Mouse (Mus musculus): ENCODE data around the gene Drd3. TPM values are rescaled to one million over a fixed set of nuclear protein-coding genes. Genes with fewer than 3 reads are reported as not detected.

The Drd3 gene
- total RNA-seq, 2 experiments from 2014 or later: 2.6 TPM; not detected in 1

DNA sequence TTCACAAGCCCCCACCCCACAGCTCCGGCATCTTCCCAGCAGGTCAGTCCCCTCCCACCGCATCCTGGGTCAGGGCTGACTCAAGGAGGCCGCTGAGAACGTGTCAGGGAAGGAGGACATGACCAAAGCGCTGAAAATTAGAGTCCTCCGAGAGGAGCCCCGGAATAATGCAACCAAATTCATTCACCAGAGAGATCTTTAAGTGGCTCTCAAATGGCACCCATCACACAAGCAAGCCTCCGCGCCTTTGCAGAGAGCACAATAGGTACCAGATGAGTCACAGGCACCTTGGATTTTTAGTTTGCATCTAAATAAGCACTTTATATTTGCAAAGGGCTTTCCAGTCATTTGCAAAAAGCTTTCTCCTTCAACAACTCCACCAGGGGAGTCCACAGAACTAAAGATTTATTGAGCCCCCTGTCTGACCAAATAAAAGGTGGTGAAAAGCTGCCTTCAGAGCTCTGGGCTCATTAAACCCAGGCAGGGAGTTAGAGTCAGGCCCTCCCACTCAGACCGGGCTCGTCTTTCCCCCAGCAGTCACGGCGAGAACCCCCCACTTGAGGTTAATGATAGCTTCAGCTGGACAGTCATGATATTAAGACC lies 46.4 kb downstream of the Drd3 start:
- intact Hi-C loops (cut with DNase I): loop anchor here (10.0 kb wide), 2 partner anchors 175 to 265 kb away; no protein-coding TSS in a partner anchor
- DNase-seq (ENCODE audit: low spot score in 2 of 2): no peak

GRCm38 (mm10) chr16:43801137-43801536 lies 47.3 kb downstream of the Drd3 start:
- no peak for DNase-seq (ENCODE audit: low spot score in 2 of 2)
- intact Hi-C loops (cut with DNase I): loop anchor here (10.0 kb wide), 2 partner anchors 176 to 266 kb away; no protein-coding TSS in a partner anchor

- DNase-seq (ENCODE audit: low spot score in 2 of 2): peak; percentile 56 to 57
- intact Hi-C loops (cut with DNase I): loop anchor here (10.0 kb wide), 2 partner anchors 177 to 267 kb away; no protein-coding TSS in a partner anchor
Measured at GRCm38 (mm10) chr16:43801791-43802307, 48.0 kb downstream of the Drd3 start.

GRCm38 (mm10) chr16:43802466-43802865 lies 48.6 kb downstream of the Drd3 start:
- intact Hi-C loops (cut with DNase I): loop anchor here (10.0 kb wide), 2 partner anchors 178 to 268 kb away; no protein-coding TSS in a partner anchor
- DNase-seq (ENCODE audit: low spot score in 2 of 2): no peak

DNA sequence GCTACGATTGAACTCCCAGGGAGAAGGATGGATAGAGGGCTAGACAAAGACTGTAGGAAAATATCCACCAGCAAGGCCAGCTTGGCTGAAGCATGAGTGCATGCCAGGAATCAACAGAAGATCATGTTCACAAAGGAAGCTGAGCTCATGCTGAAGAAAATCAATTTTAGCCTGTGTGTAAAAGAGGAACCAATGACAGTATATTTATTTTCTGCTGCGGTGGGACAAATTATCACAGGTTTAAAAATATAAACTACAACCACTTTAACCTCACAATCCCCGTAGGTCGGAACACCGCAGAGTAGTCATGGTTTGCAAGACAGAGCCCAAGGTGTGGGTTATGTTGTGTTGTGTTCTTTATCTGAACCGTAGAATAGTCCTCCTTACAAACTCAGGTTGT lies 50.5 kb downstream of the Drd3 start:
- intact Hi-C loops (cut with DNase I): loop anchor here (10.0 kb wide), 2 partner anchors 180 to 270 kb away; no protein-coding TSS in a partner anchor
- DNase-seq (ENCODE audit: low spot score in 2 of 2): no peak

- DNase-seq (ENCODE audit: low spot score in 2 of 2): no peak
- intact Hi-C loops (cut with DNase I): loop anchor here (10.0 kb wide), 2 partner anchors 182 to 272 kb away; no protein-coding TSS in a partner anchor
Measured at GRCm38 (mm10) chr16:43807048-43807447, 53.2 kb downstream of the Drd3 start.

- intact Hi-C loops (cut with DNase I): loop anchor here (10.0 kb wide), 2 partner anchors 185 to 275 kb away; no protein-coding TSS in a partner anchor
- no peak for DNase-seq (ENCODE audit: low spot score in 2 of 2)
Measured at GRCm38 (mm10) chr16:43809429-43809828, 55.6 kb downstream of the Drd3 start.

DNA sequence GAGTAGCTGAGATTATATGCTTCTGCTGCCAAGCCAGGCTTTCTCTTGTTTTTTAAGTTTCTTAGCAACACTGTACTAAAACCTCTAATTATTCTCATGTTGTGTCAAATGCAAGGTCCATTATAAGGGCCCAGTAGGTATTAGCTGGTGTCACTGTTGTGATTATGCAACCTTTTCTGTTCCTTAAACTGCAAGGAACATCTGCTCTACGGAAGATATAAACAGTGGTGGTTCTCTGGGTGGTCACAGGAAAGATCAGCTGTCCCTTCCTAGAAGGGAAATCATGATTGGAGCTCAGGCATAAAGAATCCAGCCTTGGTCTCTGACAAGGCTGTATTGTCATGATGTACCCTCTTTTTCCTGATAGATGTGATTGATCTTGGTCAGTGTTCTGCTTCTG lies 57.6 kb downstream of the Drd3 start:
- no peak for DNase-seq (ENCODE audit: low spot score in 2 of 2)
- intact Hi-C loops (cut with DNase I): no loop called here

- DNase-seq (ENCODE audit: low spot score in 2 of 2): no peak
Measured at GRCm38 (mm10) chr16:43814644-43815043, 60.8 kb downstream of the Drd3 start.

GRCm38 (mm10) chr16:43816321-43816720 lies 62.5 kb downstream of the Drd3 start:
- DNase-seq (ENCODE audit: low spot score in 2 of 2): no peak
- intact Hi-C loops (cut with DNase I): no loop called here

More at GRCm38 (mm10) chr16:43814644-43815043, 60.8 kb downstream of the Drd3 start:
- intact Hi-C loops (cut with DNase I): no loop called here

- intact Hi-C loops (cut with DNase I): no loop called here
- DNase-seq (ENCODE audit: low spot score in 2 of 2): no peak
Measured at GRCm38 (mm10) chr16:43818404-43818803, 64.6 kb downstream of the Drd3 start.

DNA sequence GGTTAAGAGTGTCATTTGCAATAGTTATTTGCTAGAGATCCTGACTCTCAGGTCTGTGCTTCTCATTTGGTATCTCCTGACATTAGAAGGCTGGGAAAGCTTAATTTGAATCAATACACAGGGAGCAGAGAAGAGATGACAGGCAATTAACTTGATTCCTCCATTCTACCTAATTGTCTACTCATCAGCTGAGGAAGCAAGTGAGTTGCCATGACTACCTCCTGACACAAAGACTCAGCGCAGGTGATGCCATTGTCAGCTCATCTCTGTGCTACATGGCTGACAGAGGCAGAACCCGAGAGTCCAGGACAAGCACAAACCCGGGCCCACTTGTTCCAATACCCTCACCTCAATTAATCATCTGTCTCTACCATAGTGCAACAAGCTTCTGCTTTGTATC lies 73.7 kb downstream of the Drd3 start:
- DNase-seq (ENCODE audit: low spot score in 2 of 2): no peak
- intact Hi-C loops (cut with DNase I): no loop called here

GRCm38 (mm10) chr16:43831957-43832356 lies 78.1 kb downstream of the Drd3 start:
- no peak for DNase-seq (ENCODE audit: low spot score in 2 of 2)
- intact Hi-C loops (cut with DNase I): no loop called here

DNA sequence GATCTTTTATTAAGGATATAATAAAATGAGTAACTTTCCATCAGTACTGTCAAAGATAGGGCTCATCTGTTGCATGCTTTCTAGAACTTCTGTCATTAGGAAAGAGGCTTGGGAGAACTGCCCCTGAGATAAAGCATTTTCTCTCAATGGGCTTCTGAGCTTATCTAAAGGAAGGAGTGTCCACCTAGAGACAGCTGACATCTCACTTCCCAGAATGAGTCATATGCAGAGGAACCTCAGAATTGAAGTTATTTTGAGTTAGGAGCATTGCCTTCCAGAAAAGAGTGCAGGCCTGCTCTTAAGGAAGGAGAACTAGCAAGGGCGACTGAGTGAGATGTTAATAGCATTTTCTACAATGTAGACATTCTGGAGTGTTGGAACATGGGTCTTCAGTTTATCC lies 87.4 kb downstream of the Drd3 start:
- DNase-seq (ENCODE audit: low spot score in 2 of 2): no peak
- intact Hi-C loops (cut with DNase I): no loop called here

DNA sequence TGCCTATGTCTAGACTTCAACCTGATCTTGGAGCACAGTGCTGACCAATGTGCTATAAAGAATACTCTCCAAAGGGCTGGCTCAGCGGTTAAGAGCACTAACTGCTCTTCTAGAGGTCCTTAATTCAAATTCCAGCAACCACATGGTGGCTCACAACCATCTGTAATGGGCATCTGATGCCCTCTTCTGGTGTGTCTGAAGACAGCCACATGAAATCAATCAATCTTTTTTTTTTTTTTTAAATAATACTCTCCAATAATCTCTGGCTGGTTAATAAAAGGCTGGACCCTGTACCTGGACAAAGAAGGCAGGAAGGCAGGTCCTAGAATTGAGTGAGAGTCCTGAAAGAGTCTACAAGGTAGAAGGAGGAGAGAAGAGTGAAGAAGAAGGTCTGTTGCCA lies 96.0 kb downstream of the Drd3 start:
- DNase-seq (ENCODE audit: low spot score in 2 of 2): no peak
- intact Hi-C loops (cut with DNase I): no loop called here

DNA sequence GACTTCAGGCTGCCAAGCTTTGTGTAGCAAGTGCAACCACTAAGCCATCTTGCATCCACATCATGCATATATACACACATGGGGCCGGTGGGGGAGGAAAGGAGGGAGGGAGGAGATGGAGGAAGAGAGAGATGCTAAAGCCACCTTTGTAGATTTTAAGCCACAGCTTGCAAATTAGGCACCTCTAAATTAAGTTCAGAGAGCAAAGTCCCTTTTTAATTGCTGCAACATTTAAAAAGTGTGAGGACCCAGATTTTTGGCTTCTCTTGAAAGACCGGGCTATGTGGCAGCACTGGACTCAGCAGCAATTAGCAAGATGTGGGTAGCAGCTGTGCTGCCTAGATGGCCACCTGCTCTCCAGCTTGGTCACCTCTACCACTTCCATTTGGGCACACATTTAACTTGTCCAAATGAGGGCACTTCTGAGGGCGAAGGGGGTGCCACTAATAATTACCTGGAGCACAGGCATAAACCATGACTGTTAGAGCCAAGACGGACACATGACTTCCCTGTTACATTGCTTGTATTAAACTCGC lies 105.2 kb downstream of the Drd3 start:
- no peak for DNase-seq (ENCODE audit: low spot score in 2 of 2)
- intact Hi-C loops (cut with DNase I): no loop called here

DNA sequence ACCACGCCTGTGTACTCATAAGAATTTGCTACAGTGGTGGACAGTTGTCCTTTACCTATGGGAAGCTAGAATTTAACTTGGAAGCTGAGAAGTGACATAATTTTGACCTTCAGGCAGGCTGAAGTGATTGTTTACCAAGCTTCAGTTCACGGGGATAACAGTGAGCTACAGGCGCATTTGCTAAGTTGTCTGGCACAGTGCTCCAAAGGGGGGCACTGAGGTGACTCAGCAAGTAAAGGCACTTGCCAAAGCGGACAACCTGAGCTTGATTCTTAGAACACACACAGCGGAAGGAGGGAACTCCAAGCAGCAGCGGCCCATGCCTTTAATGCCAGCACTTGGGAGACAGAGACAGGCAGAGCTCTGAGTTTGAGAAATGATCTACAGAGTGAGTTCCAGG lies 106.8 kb downstream of the Drd3 start:
- intact Hi-C loops (cut with DNase I): no loop called here
- DNase-seq (ENCODE audit: low spot score in 2 of 2): no peak

DNA sequence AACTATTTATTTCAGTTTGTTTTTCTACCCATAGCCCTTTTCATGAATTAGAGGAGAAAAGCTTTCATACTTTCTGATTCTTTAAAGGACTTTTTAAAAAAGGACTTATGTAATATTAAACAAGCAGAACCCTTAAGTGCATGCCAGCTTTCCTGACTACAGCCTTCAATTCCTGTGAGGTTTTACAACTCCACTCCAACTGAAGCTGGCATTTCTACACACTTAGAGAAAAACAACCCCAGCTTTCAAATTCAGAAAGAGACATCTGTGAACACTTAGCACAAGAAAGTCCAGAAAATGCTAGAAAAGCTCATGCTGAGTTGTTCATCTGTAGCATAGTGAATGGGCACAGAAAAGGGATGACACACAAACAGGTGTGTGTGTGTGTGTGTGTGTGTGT lies 116.0 kb downstream of the Drd3 start:
- no peak for DNase-seq (ENCODE audit: low spot score in 2 of 2)
- intact Hi-C loops (cut with DNase I): no loop called here

DNA sequence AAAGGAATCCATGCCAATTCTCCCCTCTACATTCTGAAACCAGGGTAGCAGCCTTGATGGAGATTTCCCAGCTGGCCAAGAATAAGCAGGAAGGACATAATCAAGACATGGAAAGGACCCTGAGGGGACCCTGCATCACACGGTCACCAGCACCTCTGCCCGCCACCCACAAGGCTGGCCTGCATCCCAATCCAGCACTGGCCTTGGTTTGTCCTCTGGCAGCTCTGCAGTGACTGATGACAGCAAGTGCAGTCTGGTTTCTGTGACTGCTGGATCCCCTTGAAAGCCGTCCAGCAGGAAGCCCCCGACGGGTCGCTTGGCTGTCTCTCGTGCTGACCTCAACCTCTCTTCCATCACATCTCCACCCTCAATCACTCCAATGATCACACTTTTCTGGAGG lies 117.6 kb downstream of the Drd3 start:
- intact Hi-C loops (cut with DNase I): no loop called here
- no peak for DNase-seq (ENCODE audit: low spot score in 2 of 2)
